Mouse (Mus musculus) layer of hippocampus, adult 9-11 months (tissue): ENCODE results near the gene Prss57.
"Not testable (repeated sequence)": the region's sequence is repeated elsewhere in the genome, so short reads cannot be mapped to it uniquely, and the experiment has no call there.

Source experiments
- DNase-seq: peaks from one replicate; pipeline ENCODE4 v3.0.0; 2022

The Prss57 gene

DNA sequence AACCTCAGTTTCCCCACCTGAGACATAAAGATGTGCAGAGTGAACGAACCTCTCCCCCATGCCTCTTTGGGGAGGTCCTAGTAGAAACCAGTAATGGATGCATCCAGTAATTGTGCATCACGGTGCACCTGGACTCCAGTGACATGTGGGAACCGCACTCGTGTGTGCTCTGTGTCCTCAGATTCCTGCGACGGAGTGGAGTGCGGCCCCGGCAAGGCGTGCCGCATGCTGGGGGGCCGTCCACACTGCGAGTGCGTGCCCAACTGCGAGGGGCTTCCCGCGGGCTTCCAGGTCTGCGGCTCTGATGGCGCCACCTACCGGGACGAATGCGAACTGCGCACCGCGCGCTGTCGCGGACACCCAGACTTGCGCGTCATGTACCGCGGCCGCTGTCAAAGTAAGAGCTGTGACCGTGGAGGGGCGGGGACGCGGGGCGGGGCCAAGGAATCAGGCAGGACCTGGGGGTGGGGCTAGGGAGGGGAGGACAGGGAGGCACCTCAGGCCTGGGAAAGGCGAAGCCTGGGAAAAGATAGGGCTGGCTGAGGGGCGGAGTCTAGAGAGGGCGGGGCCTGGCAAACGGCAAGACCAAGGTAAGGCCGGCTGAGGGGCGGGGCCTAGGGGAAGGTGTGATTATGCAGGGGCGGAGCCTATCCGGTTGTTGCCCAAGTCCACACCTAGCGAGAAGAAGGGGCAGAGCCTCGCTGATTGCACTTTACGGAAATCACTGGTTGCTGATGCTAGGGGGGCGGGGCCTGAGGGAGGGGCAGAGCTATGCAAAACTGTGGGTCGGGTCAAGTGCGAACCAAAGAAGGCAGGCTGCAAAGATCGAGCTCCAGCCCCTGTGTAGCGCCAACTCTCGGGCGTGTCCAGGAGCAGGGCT lies 10.7 kb downstream of the Prss57 start:
- DNase-seq = peak; percentile 98

DNA sequence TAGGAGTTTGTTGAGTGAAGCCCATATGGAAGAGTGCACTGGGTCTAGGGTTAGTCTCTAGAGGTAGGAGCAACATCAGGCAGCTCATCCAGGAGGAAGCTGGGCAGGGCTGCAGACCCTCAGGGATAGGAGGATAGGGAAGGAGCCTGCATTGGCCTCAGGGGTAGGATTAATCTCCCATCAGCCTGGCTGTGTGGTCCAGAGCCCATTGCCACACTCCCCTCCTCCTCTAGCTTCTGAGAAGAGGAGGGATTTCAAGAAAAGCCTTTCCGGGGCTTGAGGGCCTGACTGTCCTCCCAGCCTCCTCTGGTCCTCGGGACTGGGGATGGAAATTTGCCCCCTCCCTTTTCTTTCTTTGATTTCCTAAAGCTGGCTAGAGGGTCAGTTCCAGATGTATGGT lies 11.6 kb downstream of the Prss57 start:
- no peak for DNase-seq

DNA sequence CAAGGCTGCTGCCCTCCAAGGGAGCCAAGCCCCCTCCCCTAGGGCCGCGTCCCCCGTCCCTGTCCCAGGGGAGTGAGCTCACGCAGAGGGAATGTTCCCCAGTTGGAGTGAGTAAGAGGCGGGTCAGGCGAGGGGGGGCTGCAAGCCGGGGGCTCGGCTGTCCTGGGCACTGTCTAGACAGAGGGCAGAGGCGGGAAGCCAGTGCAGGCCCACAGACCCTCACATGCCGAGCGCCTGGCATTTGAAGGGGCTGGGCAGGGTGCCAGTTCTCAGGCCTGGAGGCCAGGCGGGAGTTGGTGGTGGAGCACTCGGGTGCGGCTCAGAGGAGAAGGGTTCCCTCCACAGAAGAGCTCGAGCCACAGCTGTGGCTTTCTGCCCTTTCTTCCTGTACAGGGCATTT lies 12.8 kb downstream of the Prss57 start:
- no peak for DNase-seq

DNA sequence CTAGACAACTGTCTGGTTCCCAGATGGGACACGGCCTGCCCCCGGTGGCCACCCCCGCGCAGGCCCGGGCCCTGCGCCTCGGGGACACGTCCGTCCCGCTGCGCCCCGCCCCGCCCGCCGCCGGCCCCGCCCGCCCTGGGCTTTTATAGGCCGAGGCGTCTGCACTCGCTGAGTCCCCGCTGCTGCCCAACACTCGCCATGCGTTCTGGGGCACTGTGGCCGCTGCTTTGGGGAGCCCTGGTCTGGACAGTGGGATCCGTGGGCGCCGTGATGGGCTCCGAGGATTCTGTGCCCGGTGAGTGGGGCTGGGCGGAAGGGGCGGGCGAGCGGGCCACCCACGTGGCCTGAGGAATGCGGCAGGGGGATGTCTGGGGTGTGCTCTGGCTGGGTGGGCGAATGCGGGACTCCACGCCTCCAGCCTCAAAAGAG lies 13.6 kb downstream of the Prss57 start, which contains the start of gene Fstl3:
Fstl3 (plus strand) TSS at position 170 of the 429 bp plus-strand sequence.
- no peak for DNase-seq

DNA sequence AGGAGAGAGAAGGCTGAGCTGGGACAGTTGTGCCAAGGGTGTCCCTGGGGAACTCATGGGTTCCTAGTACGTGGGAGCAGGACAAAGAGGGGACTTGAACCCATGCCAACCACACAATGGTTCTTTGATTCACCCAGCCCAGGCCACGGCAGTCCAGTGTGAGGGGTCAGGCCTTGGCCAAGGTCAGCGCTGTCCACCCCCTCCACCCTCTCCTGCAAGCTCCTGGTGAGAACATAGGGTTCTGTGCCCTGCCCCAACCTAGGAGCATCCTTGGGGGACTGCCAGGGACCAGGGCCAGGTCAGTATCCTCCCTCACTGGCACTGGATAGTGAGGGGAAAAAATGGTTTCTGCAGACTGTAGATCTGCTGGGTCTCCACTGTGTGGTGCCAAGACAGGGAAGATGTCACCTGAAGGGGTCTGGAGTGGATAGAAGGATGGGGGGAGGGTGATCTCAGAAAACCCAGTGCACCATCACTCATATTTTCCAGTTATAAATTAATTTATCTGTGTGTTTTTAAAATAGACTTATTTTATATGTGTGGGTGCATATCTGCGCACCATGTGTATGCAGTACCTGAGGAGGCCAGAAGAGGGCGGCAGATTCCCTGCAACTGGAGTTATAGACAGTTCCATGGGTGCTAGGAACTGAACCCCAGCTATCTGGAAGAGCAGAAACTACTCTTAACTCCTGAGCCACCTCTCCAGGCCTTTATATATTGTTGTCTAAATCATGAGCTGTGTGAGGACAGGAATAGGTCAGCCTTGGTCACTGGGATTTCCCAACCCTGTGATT lies 16.1 kb downstream of the Prss57 start:
- no peak for DNase-seq

DNA sequence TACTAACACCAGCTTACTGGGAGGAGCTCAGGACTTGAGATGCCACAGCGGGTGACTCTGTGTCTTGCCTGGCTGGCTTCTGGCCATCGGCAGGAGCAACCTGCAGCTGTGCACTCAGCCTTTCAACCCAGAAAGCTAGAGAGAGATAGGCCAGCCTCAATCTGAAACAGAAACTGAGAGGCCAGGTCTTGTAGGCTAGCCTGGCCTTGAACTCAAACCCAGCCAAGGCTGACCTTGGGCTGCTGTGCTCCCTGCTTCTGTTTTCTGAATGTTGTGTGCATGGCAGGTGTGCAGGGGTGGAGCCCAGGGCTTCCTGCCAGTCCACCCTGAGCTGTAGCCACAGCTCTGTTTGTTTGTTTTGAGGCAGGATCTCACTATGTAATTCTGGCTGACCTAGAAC lies 17.6 kb downstream of the Prss57 start:
- DNase-seq = no peak

DNA sequence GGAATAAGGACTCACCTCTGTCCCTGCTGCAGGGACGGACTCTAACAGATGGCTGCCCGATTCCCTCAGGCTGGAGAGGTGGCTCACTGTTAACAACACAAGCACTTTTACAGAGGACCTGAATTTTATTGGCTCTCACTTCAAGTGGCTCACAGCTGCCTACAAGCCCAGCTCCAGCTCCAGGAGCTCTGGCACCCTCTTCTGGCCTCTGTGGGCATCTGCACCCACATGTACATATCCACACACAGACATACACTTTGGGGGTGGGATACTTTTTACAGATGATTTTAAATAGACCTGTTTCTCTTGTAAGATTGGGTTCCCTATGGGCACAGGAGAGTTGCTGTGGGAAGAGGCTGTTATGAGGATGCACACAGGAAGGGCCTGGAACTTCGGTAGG lies 18.4 kb downstream of the Prss57 start:
- no peak for DNase-seq

DNA sequence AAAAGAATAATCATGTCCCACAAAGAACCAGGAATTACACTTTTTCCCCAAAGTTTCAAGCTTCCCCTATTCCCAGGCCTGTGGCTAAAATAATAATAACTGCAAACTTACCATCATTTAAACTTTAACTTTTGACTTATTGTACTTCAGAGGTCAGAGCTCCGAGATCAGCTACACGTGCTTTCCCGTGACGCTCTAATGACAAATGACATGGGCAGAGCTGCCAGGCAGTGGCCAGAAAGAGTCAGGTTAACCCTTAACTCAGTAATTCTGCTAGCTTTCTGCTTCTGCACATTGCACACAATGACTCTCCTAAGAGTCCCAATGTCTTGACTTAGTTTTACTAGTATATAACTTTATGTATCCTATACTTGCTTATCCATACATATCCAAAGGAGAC lies 21.4 kb downstream of the Prss57 start:
- DNase-seq = no peak

DNA sequence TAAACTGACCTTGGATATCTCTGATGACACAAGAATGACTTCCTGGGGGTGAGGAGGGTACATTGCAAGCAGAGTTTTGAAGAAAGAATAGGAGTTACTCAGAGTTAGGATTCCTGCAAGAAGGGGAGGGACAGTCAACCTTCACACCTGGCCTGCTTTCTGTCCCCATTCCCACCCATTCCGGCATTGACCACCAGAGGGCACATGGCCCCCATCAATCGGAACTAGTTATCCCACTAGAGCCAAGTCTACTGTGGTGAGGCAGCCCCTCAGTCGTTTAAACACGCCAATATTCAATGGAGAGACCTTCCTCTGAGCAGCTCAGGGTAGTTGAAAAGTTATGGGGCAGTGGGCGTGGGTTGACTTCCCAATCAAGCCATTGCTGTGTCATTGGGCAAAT lies 22.4 kb downstream of the Prss57 start:
- DNase-seq = peak; percentile 72

DNA sequence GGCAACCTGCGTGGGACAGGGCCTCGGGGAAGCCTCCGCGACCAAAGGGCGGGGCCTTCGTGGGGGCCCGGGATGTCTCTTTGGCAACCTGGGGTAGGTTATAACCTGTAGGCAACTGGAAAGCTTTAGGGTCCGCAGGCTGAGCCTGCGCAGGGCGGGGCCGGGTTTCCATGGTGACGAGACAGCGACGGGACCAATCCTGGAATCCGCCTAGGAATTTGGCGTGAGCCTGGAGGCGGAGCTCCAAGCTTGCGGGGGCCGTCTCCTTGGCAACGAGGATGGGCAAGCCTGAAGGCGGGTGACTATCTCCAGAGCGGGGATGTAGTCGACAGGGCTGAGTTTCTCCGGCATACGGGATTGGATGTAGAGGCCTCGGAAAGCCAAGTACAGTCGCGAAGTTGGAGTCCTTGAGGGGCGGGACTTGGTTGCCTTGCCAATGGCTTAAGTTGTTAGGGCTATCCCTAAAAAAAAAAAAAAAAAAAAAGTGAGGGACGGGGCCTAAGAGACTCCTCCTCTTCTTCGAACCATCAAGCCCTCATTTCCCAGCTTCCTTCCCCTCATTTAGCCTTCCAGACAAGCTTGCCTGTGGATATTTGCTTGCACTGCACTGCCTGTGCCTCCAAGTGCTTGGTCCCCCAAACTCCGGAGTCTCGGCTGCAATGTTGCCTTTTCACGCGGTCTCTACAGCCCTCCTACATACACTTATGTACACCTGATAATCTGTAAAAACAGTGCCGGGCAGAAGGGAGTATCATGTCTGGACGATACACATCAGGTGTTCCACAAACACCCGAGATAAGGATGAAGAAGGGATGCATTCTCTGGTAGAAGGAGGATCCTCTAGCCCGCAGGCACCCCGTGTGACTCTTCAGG lies 23.2 kb downstream of the Prss57 start:
- DNase-seq = peak; percentile 97

DNA sequence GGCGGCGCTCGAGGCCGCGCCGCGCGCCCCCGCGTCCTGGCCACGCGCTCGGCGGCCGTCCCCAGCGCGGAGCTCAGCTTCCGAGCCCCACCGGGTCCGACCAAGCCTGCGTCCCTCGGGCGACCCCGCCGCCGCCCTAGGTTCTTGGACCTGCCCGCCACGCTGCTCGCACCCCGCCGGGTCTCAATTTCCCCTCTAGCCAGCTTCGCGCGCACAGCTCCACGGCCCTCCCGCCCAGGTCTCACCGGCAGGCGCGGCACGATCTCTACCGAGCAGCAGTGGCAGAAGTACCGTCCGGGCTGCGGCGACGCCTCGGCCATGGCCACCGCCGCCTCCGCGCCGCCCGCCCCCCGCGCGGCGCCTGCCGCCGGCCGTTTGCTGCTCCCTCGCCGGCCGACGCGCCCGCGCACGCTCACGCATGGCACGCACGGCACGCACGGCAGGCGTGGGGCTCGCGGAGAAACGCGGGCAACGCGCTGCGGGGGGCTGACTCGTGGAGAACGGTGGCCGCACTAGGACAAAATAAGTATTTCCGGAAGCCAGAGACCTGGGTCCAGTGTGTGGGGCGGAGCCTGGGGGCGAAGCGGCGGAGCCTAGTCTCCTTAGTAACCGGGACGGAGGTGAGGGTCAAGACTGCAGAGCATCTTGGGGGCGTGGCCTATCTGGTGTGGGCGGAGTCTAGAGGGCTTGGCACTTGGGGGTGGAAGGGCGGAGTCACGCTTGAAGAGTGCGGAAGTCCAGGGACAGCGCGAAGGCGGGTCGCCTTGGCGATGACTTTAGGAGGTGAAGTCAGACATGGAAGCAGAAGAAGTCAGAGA lies 24.0 kb downstream of the Prss57 start, which contains the start of gene Rnf126:
Rnf126 (minus strand) TSS at position 445 of the 818 bp plus-strand sequence.
- peak; percentile 98 for DNase-seq

DNA sequence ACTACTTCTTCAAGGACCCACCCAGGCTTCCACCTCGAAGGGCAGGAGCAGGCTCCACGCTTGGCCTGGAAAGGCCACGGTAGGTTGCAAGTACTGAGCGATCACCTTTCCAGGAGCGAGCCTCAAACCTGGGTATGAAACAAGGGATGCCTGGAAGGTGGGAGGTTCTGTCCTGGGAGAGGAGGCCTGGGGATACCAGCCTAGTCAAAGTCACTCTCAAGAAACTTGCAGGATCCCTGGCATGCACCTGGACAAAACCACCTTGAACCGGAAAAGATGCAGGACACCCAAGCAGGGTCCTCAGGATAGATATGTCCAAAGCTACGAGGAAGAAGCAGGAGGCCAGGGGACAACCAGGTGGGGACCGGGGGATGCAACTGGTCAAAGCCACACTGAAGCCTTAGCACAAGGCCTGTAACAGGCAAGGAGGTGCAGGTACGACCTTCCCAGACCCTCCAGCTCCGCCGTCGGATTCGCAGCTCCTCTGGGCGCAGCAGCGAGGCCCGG lies 24.7 kb downstream of the Prss57 start:
- no peak for DNase-seq

DNA sequence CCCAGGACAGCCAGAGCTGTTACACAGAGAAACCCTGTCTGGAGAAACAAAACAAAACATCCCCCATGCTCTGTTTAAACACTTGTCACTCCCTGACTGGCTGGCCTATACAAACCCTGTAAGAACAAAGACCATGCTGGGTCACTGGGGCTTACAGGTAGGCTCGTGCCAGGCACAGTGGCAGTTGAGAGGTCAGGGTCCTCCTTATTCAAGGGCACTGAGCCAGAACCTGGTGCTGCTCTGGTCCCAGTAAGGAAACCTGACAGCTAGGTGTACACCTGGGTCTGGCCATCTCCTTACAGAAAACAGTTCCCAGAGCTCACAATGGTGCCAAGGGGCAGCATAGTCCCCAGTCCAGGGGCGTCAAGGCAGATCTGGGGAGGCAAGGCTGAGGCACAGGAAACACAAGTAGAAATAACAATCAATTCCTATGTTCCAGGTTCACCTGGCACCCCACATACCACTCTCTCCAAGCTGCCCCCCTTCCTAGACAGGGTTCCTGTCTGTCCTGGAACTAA lies 25.5 kb downstream of the Prss57 start:
- no peak for DNase-seq

DNA sequence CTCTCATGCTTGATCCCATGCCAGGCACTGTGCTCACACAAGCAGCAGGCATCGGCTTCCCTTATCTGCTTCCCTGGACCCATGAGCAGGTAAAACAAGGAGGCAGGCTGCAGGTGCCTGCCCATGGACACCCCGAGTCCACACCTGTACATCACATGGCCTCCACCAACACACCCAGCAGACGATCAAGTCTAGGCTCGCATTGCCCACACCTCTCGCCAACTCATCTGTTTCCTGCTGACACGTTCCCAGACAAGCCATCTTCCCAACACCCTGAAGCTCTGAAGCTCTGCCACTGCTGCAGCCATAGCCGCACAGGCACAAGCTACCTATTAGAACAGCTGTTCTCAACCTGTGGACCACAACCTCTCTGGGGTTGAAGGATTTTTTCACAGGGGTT lies 26.5 kb downstream of the Prss57 start:
- DNase-seq = no peak

DNA sequence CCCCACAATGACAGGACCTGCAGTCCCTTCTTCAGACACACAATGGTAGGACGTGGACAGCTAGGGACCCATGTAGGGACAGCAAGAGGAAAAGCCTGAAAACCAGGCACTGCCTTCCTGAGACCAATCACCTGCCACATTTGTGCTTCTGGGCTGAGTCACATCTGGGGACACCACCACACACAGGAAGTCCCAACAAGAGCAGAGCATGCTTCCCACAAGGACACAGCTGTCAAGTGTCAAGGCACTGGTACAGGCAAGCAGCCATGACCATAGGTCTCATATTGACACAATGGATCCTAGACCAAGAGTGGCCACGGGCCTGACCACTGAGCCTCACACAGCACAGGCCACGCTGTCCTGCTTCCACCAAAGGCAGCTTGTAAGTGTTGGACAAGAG lies 27.9 kb downstream of the Prss57 start:
- DNase-seq = no peak

DNA sequence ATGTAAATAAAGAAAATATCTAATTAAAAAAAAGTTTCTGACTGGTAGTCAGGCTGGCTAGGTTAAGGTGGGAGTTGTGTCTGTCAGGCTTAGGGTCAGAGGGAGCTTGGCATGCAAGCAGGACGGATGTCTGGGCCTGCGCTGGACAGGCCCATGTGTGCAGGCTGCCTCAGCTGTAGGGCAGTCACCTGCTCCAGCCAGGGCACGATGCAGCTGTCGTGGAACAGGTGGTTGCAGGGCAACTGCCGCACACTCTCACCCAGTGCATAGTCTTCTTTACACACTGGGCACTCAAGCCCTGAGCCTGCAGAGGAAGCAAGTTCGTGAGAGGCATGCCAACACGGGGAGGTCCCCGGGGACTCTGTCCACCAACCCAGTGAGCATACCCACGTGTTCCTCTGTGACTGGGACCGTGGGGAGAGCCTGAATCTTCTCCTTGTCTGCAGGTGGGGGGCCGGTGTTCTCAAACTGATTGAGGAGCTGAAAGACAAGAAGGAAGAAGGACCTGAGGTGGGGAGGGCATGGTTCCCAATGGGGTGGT lies 30.1 kb downstream of the Prss57 start:
- DNase-seq = no peak

DNA sequence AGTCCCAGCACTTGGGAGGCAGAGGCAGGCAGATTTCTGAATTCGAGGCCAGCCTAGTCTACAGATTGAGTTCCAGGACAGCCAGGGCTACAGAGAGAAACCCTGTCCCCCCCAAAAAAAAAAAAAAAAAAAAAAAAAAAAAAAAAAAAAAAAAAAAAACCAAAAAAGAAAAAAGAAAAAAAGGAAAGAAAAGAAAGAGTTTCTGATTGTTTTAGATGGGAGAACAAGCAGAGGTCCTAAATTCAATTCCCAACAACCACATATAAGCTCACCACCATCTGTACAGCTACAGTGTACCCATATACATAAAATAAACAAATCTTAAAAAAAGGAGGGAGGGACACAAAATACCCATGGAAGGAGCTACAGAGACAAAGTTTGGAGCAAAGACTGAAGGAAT lies 31.1 kb downstream of the Prss57 start:
- DNase-seq = not testable (repeated sequence)

DNA sequence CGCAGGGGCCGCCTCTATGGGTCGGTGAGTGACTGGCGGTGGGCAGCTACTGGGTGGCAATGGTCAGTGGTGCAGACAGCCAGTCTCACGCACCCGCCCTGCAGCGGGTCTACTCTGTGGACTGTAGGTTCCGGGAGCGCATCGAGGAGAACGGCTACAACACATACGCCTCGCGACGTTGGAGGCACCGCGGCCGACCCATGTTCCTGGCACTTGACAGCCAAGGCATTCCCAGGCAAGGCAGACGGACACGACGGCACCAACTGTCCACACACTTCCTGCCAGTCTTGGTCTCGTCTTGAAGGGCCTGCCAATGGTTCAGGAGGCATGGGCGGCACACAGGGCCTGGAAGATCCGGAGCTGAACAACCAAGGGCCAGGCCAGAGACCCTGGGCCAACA lies 34.1 kb downstream of the Prss57 start:
- DNase-seq = no peak

DNA sequence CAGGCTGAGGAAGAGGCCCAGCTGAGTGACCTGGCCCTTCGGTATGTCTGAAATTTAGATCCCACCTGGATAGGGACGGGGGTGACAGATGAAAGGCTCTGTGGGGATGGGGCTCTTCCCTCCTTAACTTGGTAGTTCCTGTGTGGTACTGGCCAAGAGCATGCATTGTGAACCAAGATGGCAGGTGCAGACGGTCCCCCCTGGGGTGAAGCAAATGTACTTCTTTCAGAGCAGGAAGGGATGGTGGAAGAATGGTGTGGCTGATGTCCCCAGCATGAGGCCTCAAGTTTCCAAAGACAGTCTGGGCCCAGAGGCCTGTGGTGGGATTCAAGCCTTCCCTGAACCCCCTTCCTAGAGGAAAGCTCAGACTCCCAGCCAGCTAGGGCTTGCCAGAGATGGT lies 34.9 kb downstream of the Prss57 start:
- DNase-seq = no peak

DNA sequence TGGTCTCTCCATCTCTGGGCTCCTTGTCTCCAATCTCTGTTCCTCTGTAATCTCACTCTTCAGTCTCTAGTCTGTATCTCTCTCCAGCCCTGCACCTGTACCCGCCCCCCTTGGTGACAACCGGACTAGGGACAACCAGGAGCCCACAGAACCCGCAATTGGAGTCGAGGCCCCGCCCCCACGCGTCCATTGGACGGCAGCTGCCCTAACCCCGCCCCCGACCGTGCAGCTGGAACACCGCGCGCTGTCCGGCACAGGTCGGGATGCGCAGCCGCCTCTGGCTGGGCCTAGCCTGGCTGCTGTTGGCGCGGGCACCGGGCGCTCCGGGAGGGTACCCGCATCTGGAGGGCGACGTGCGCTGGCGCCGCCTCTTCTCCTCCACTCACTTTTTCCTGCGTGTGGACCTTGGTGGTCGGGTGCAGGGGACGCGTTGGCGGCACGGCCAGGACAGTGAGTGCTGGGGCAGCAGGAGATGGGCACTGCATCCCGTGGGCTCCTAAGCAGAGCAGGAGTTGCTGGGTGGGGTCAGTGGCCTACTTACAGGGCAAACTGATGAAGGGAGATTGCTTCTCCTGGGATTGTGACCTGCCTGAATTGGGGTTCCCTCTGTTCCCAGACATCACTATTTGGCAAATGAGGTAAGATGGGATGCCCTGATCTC lies 35.8 kb downstream of the Prss57 start, which contains the start of gene Fgf22:
Fgf22 (plus strand) TSS at position 221 of the 661 bp plus-strand sequence.
- DNase-seq = peak; percentile 79

DNA sequence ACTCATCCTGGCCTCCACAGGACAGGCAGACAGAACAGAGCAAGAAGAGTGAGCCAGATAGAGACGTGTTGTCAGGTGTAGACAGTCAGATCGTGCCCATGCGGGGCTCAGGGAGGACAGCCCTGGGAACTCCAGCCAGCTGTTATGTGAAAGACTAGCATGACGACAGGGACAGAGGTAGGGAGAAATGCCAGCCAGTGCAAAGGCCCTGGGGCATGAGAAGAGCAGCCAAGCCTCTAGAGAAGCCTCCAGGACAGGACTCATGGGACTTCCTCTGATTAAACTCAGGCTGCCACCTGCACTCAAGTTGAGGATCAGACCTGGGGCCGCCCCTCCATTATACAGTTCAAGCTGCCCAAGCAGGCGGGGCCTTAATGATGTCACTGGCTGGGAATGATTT lies 42.3 kb downstream of the Prss57 start:
- DNase-seq = no peak
